Mouse (Mus musculus) limb, embryonic 12.5 days (tissue): ENCODE measurements around the gene B4galt4. TPM values are rescaled to one million over a fixed set of nuclear protein-coding genes. Genes with fewer than 3 reads are reported as not detected.

ENCODE experiments used
- ATAC-seq: fragments of 200-750 bp; cut with Nextera tagmentation; 2 replicates; pipeline ENCODE4 v1.8.0; 2017; ENCODE audit warnings: low read depth, moderate TSS enrichment; ENCODE audit not compliant: insufficient number of reproducible peaks, insufficient read depth, low FRiP score, low TSS enrichment
- H3K27ac ChIP-seq: fragments of 300-500 bp; sonication (generic); 2 replicates; pipeline ENCODE4 v1.5.1; 2016; ENCODE audit warnings: mild to moderate bottlenecking, moderate library complexity
- H3K27me3 ChIP-seq: fragments of 300-500 bp; sonication (generic); 2 replicates; pipeline ENCODE4 v1.6.1; 2016; ENCODE audit warnings: mild to moderate bottlenecking, moderate library complexity
- H3K36me3 ChIP-seq: fragments of 300-500 bp; sonication (generic); 2 replicates; pipeline ENCODE4 v1.6.1; 2016; ENCODE audit warnings: mild to moderate bottlenecking, moderate library complexity
- H3K4me1 ChIP-seq: fragments of 300-500 bp; sonication (generic); replicated peaks from 2 replicates; pipeline ENCODE4 v1.6.1; 2016
- H3K4me2 ChIP-seq: fragments of 300-500 bp; sonication (generic); 2 replicates; pipeline ENCODE4 v1.6.1; 2016; ENCODE audit warnings: mild to moderate bottlenecking, moderate library complexity
- H3K4me3 ChIP-seq: fragments of 300-500 bp; sonication (generic); replicated peaks from 2 replicates; pipeline ENCODE4 v1.5.1; 2016; ENCODE audit warnings: mild to moderate bottlenecking
- H3K9ac ChIP-seq: fragments of 300-500 bp; sonication (generic); replicated peaks from 2 replicates; pipeline ENCODE4 v1.6.1; 2016; ENCODE audit warnings: mild to moderate bottlenecking, moderate library complexity
- H3K9me3 ChIP-seq: fragments of 300-500 bp; sonication (generic); 2 replicates; pipeline ENCODE4 v1.6.1; 2016; ENCODE audit warnings: mild to moderate bottlenecking, moderate library complexity
- WGBS: fragments of 180-500 bp; shearing (Covaris S2); methylation state at CpG from one replicate; pipeline ENCODE4 v1.1.7; 2016; 5-methylcytosine and 5-hydroxymethylcytosine counted together
- polyA plus RNA-seq: library from polyadenylated mRNA; unstranded; fragments of >200 nt; fragmentation: Nextera tagmentation; extraction: Ambion mirVana; gene quantifications from 2 replicates; pipeline ENCODE4 v1.2.1, GENCODE M21; 2016

The B4galt4 gene
- polyA plus RNA-seq, 1 experiment from 2014 or later: 33.3 TPM

DNA sequence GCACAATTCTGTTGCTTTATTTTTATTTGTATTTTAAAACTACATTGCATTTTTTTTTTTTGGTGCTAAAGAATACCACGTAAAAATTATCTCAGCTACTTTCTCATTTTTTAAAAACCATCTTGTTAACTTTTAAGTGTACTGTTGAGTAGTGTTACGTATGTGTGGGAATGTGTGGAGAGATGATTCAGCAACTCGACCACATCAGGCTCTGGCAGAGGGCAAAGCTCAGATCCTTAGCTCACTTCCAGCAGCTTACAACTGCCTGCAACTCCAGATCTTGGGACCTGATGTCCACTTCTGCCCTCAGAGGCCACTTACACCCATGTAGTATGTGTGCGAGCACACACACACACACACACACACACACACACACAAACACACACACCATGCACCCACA lies 14.5 kb downstream of the B4galt4 start:
- H3K27ac ChIP-seq: no peak overlapping the region

GRCm38 (mm10) chr16:38757626-38758025 lies 15.6 kb downstream of the B4galt4 start:
- H3K27me3 ChIP-seq: no peaks in the 10 kb centered on the region
- no peak overlapping the region for H3K4me3 ChIP-seq
- peaks cover 42% of the 10 kb centered on the region for H3K4me1 ChIP-seq
- WGBS: 95% methylated on average over 19 of the region's 19 CpGs
- no peak overlapping the region for H3K27ac ChIP-seq
- peaks cover 46% of the 10 kb centered on the region for H3K36me3 ChIP-seq
- H3K9me3 ChIP-seq: no peaks in the 10 kb centered on the region
- no peak overlapping the region for H3K9ac ChIP-seq
- no peak overlapping the region for H3K4me2 ChIP-seq
- no peak for ATAC-seq

More for the DNA sequence above, 14.5 kb downstream of the B4galt4 start:
- Histone ChIP-seq H3K9me3 (no peaks in the 10 kb centered on the region), H3K4me1 (peaks cover 43% of the 10 kb centered on the region), H3K36me3 (peaks cover 52% of the 10 kb centered on the region), H3K4me2 (no peak overlapping the region), H3K9ac (no peak overlapping the region), H3K27me3 (no peaks in the 10 kb centered on the region), H3K4me3 (no peak overlapping the region)
- 65% methylated on average over 4 of the region's 4 CpGs for WGBS
- no peak for ATAC-seq

DNA sequence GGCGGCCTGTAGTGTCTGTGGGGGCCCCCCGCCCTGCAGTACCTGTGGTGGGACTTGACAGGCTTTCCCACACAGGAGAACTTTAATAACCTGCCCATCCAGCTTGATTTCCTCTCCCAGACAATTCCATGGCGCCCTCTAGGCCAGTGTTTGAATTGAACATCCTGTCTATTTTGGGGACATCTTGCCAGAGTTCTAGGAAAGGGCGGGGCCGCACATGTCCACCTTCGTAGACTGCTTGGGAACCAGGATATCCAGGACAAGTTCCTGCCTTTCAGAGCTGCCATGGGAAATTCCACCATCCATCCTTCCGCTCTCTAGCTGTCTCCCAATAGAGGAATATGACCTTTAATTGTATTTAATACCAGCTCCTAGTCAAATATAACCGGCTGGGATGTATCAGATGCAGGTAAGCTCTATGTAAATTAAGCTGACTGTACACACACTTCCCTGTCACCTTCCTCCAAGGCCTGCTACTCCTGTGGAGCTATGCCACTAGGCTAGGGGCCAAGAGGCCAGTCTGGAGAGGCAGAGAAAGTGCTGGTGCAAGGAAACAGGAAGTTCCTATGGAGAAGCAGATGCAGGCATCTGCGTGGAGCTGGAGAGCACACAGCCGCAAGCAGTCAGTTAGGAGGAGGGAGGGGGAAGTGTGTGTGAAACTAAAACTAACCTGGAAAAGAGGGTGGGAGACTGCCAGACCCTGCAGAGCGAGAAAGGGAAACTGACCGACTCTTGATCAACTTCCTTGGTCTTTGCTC lies 16.2 kb downstream of the B4galt4 start:
- Histone ChIP-seq H3K27me3 (no peaks in the 10 kb centered on the region), H3K9me3 (no peaks in the 10 kb centered on the region), H3K36me3 (peaks cover 50% of the 10 kb centered on the region), H3K4me2 (no peak overlapping the region), H3K4me1 (peaks cover 35% of the 10 kb centered on the region), H3K9ac (no peak overlapping the region), H3K4me3 (no peak overlapping the region), H3K27ac (0 out of 2 replicates have a peak overlapping the region, but pooled peaks have one; percentile 41)
- 75% methylated on average over 12 of the region's 12 CpGs for WGBS
- ATAC-seq: no peak

DNA sequence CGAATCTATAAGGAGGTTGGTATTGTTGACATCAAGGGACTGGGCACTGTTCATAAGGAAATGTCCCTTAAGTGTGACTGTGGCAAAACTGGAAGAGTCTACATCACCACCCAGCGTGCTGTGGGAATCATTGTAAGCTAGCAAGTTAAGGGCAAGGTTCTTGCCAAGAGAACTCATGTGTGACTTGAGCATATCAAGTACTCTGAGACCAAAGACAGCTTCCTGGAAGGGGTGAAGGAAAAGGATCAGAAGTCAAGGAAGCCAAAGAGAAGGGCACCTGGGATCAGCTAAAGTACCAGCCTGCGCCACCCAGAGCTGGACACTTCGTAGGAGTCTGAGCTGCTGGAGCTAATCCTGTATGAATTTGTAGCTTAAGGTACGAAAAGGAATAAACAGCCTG lies 18.2 kb downstream of the B4galt4 start:
- Histone ChIP-seq H3K36me3 (peaks cover 54% of the 10 kb centered on the region), H3K9ac (no peak overlapping the region), H3K4me3 (no peak overlapping the region), H3K27me3 (no peaks in the 10 kb centered on the region), H3K4me1 (peaks cover 29% of the 10 kb centered on the region), H3K27ac (no peak overlapping the region), H3K9me3 (no peaks in the 10 kb centered on the region), H3K4me2 (no peak overlapping the region)
- 91% methylated on average over 5 of the region's 5 CpGs for WGBS
- no peak for ATAC-seq

GRCm38 (mm10) chr16:38760834-38761375 lies 18.8 kb downstream of the B4galt4 start:
- no peak overlapping the region for H3K27ac ChIP-seq
- H3K9ac ChIP-seq: no peak overlapping the region
- H3K4me1 ChIP-seq: peaks cover 25% of the 10 kb centered on the region
- 64% methylated on average over 6 of the region's 6 CpGs for WGBS
- ATAC-seq: no peak
- no peaks in the 10 kb centered on the region for H3K27me3 ChIP-seq
- peaks cover 56% of the 10 kb centered on the region for H3K36me3 ChIP-seq
- H3K4me3 ChIP-seq: no peak overlapping the region
- H3K4me2 ChIP-seq: no peak overlapping the region
- no peaks in the 10 kb centered on the region for H3K9me3 ChIP-seq

DNA sequence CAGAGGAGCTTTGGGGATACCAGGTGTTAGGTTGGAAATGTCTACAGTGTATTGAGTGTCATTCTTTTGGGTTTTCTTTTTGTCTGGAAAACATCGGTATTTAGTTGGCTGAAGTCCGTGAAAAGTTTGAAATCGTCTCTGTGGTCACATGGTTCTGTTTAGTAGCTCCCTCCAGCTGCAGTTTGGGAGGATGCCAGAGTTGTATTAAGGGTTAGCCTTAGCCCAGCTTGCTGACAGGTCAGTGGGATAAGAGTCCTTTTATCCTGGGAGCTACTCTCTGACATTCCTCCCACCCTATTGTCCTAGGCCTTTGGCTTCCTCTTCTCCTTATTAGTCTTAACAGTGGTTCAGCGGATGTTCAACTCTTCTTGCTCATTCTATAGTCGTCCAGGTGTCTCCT lies 19.9 kb downstream of the B4galt4 start:
- Histone ChIP-seq H3K27ac (no peak overlapping the region), H3K9me3 (no peaks in the 10 kb centered on the region), H3K9ac (no peak overlapping the region), H3K4me3 (no peak overlapping the region), H3K27me3 (no peaks in the 10 kb centered on the region), H3K4me1 (peaks cover 18% of the 10 kb centered on the region; the same call in 1 of the 2 replicates), H3K4me2 (no peak overlapping the region), H3K36me3 (peaks cover 62% of the 10 kb centered on the region)
- ATAC-seq: no peak
- 77% methylated on average over 5 of the region's 5 CpGs for WGBS

DNA sequence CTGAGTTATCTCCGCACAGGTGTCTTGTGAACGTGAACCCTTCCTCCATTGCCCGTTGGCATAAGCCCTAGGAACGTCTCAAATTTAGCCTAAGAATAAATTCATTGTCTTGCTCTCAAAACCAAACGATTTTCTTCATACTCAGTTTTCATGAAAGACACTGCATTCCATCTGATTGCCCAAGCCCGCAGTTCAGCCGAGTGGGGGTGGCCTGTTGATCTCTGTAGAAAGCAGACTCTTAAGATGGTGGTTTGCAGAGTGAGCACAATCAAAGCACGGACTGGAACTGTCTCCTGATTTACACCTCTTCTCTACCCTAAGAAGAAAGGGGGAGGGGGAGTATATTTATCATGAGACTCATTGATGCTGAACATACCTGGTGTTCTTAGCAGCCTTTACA lies 20.3 kb downstream of the B4galt4 start:
- no peak for ATAC-seq
- H3K36me3 ChIP-seq: peaks cover 66% of the 10 kb centered on the region
- no peak overlapping the region for H3K4me2 ChIP-seq
- H3K9me3 ChIP-seq: no peaks in the 10 kb centered on the region
- H3K27ac ChIP-seq: no peak overlapping the region
- H3K4me3 ChIP-seq: no peak overlapping the region
- no peaks in the 10 kb centered on the region for H3K27me3 ChIP-seq
- 89% methylated on average over 8 of the region's 8 CpGs for WGBS
- H3K4me1 ChIP-seq: peaks cover 18% of the 10 kb centered on the region; the same call in 1 of the 2 replicates
- no peak overlapping the region for H3K9ac ChIP-seq

DNA sequence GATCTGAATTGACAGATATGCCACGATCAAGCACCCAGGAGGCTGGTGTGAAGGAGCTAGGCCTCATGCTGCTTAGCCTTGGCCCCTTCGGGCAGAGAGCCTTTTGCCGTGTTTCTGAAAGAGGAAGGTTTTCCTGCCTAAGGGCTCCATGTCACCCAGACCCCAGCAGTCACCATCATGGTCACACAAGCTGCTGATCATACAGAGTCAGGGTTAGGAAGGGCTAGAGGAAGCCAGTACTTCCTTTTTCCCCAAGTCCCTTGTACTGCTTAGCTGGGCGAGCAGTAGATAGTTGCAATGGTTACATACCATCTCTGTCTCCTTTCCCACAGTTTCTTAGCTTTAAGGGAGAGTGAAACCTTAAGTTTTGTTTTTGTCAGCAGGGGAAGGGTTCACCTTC lies 21.4 kb downstream of the B4galt4 start:
- Histone ChIP-seq H3K4me3 (no peak overlapping the region), H3K9ac (no peak overlapping the region), H3K36me3 (peaks cover 65% of the 10 kb centered on the region), H3K9me3 (no peaks in the 10 kb centered on the region), H3K27me3 (no peaks in the 10 kb centered on the region), H3K27ac (no peak overlapping the region), H3K4me2 (no peak overlapping the region), H3K4me1 (peaks cover 13% of the 10 kb centered on the region; the same call in 1 of the 2 replicates)
- ATAC-seq: no peak
- whole genome bisulfite sequencing: 86% methylated on average over 4 of the region's 4 CpGs

DNA sequence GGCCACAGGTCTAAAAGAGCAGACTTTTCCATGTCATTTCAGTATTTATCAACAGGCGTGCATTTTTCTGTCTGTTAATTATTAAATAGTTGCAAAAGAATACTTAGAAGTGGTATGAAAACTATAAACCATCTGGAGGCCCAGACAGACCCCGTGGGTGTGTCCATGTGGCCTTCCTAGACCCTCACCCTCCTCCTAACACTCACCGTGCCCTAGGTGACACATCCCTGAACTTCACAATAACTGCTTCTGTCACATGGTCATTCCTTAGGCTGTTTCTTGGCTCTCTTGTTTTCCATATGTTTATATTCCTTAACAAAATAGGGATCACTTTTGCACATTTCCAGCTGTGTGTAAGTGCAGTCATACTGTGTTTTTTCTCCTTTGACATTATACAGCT lies 24.6 kb downstream of the B4galt4 start:
- no peaks in the 10 kb centered on the region for H3K9me3 ChIP-seq
- H3K27ac ChIP-seq: no peak overlapping the region
- H3K4me1 ChIP-seq: no peaks in the 10 kb centered on the region
- no peak overlapping the region for H3K4me3 ChIP-seq
- ATAC-seq: no peak
- no peaks in the 10 kb centered on the region for H3K27me3 ChIP-seq
- H3K9ac ChIP-seq: no peak overlapping the region
- no peak overlapping the region for H3K4me2 ChIP-seq
- peaks cover 44% of the 10 kb centered on the region for H3K36me3 ChIP-seq
- WGBS: 70% methylated on average over 3 of the region's 3 CpGs

DNA sequence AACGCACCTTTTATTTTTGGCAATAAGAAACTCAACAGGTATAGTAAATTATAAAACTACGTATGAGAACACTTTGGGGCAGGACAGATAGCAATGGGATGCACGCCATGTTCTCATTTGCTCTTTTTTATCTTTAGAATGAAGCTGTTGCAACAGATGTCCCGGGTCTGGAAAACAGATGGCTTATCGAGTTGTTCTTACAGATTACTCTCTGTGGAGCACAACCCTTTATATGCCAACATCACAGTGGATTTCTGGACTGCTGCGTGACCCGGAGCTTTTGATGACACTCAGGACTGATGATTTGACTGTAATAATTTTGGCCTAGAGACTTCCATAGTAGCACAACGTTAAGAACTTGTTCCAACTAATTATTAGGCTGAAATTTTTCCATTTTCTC lies 25.7 kb downstream of the B4galt4 start:
- WGBS: 89% methylated on average over 8 of the region's 8 CpGs
- no peaks in the 10 kb centered on the region for H3K9me3 ChIP-seq
- H3K4me1 ChIP-seq: peaks cover 3% of the 10 kb centered on the region; the same call in 1 of the 2 replicates
- H3K4me3 ChIP-seq: no peak overlapping the region
- peaks cover 44% of the 10 kb centered on the region for H3K36me3 ChIP-seq
- H3K9ac ChIP-seq: no peak overlapping the region
- no peak overlapping the region for H3K27ac ChIP-seq
- no peak overlapping the region for H3K4me2 ChIP-seq
- no peaks in the 10 kb centered on the region for H3K27me3 ChIP-seq
- no peak for ATAC-seq

DNA sequence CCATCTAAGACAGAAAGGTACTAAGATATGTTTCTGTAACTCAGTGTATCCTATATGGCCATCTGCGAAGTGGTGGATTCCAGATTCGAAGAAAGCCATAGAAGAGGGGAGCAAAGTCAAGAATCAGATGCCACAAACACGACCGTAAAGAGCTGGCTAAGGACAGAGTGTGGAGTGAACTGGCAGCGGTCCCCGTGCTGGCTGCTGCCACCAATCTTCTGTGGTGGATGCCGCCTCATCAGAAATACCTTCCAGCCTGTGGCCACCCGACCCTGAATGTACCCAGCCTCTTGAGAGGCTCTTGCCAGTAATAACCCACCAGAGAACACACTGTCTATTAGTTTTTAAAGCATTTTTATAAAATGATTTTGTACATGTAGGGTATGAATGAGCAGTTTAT lies 26.3 kb downstream of the B4galt4 start:
- H3K36me3 ChIP-seq: peaks cover 40% of the 10 kb centered on the region
- WGBS: 89% methylated on average over 8 of the region's 8 CpGs
- H3K27me3 ChIP-seq: no peaks in the 10 kb centered on the region
- no peak overlapping the region for H3K27ac ChIP-seq
- ATAC-seq: no peak
- no peak overlapping the region for H3K9ac ChIP-seq
- no peak overlapping the region for H3K4me2 ChIP-seq
- H3K4me1 ChIP-seq: peaks cover 9% of the 10 kb centered on the region
- H3K9me3 ChIP-seq: no peaks in the 10 kb centered on the region
- H3K4me3 ChIP-seq: no peak overlapping the region

- no peak for ATAC-seq
- WGBS: 74% methylated on average over 9 of the region's 9 CpGs
- H3K4me1 ChIP-seq: peaks cover 10% of the 10 kb centered on the region
- no peak overlapping the region for H3K4me2 ChIP-seq
- no peaks in the 10 kb centered on the region for H3K9me3 ChIP-seq
- no peak overlapping the region for H3K27ac ChIP-seq
- H3K36me3 ChIP-seq: peaks cover 33% of the 10 kb centered on the region
- H3K9ac ChIP-seq: no peak overlapping the region
- H3K4me3 ChIP-seq: no peak overlapping the region
- no peaks in the 10 kb centered on the region for H3K27me3 ChIP-seq
Observed at GRCm38 (mm10) chr16:38769529-38769928, 27.5 kb downstream of the B4galt4 start.
